In the genomic region with DNA sequence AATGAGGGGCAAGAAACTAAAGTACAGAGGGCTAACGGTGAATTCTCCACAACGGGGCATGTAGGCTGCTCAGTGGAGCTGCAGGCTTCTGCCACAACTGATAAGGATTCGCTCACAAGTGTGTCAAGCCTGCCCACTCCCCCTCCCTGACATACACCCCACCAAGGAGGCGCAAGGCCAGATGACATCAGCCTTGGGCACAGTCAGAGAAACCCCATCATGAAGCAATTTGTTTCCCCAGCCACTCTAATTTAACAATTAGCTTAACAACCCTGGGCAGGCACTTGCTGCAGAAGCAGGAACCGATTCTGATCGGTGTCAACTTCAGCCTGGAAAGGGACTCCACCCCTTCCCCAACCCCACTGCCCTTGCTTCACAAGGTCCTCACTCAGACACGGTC, we compare ENCODE assay signal across 10 mouse cellular contexts. TPM values are rescaled to one million over a fixed set of nuclear protein-coding genes. Genes with fewer than 3 reads are reported as not detected.
A peak's percentile ranks its signal among the peaks of the same experiment; 100 is the strongest.
DNase-seq lines count a peak whose midpoint lies in the region; ATAC-seq and TF ChIP-seq lines count a peak whose summit lies in the region.
"Had no signal": no experiment of that assay in that cellular context is flagged by ENCODE, and none has a peak within 500 bp of the region (broad histone marks: within the 10 kb centered on the region; RNA-seq: fewer than 3 reads in every experiment).

No protein-coding gene starts in this region.

- TF ChIP-seq CTCF in gastrocnemius, adult 2 months (IDR thresholded peaks at IDR 0.05) = no peak

- H3K4me2 ChIP-seq in heart, embryonic 12.5 days = peak overlapping the region; percentile 8; the same call in 1 of the 2 replicates
- H3K4me2 ChIP-seq in intestine, embryonic 15.5 days (replicated peaks) = no peak overlapping the region

- peak; percentile 64 for DNase-seq in gastrocnemius, adult 2 months
- no peak for DNase-seq in gastrocnemius, adult 8-10 months (ENCODE audit: low spot score in 2 of 2)
- peak; percentile 41 for DNase-seq in ovary, adult 18-20 months (ENCODE audit: low spot score)
- DNase-seq in ovary, postnatal 10 days (ENCODE audit: low spot score) = no peak
- DNase-seq in urinary bladder, adult 2 months (ENCODE audit: low spot score) = no peak
- DNase-seq in midbrain, embryonic 10.5 days (ENCODE audit: low spot score) = no peak

- ATAC-seq in heart, embryonic 12.5 days (ENCODE audit: insufficient number of reproducible peaks, low FRiP score) = no peak; the same call in 1 of the 2 replicates
- no peak for ATAC-seq in intestine, embryonic 15.5 days
- ATAC-seq: intestine, embryonic 16.5 days had no signal

- H3K9me3 ChIP-seq in heart, embryonic 12.5 days (replicated peaks) = no peaks in the 10 kb centered on the region
- no peaks in the 10 kb centered on the region for H3K9me3 ChIP-seq in intestine, embryonic 15.5 days
- no peaks in the 10 kb centered on the region for H3K9me3 ChIP-seq in midbrain, embryonic 10.5 days (replicated peaks)

- intact Hi-C loops in gastrocnemius, adult 2 months (cut with DNase I) = loop anchor here (10.0 kb wide), 1 partner anchor 170 kb away; no protein-coding TSS in a partner anchor

- H3K27me3 ChIP-seq in heart, embryonic 12.5 days (replicated peaks) = no peaks in the 10 kb centered on the region
- no peaks in the 10 kb centered on the region for H3K27me3 ChIP-seq in intestine, embryonic 15.5 days (replicated peaks)
- no peaks in the 10 kb centered on the region for H3K27me3 ChIP-seq in midbrain, embryonic 10.5 days (ENCODE audit: low read depth, poor library complexity, severe bottlenecking)

- H3K27ac ChIP-seq in gastrocnemius, adult 2 months = no peak overlapping the region
- peak overlapping the region; percentile 15; the same call in 1 of the 2 replicates for H3K27ac ChIP-seq in heart, embryonic 12.5 days (ENCODE audit: poor library complexity, severe bottlenecking)
- no peak overlapping the region for H3K27ac ChIP-seq in intestine, embryonic 15.5 days
- no peak overlapping the region for H3K27ac ChIP-seq in midbrain, embryonic 10.5 days (replicated peaks)

- 11% methylated on average over 7 of the region's 7 CpGs for WGBS in heart, embryonic 12.5 days
- WGBS in intestine, embryonic 15.5 days = 36% methylated on average over 7 of the region's 7 CpGs
- WGBS in midbrain, embryonic 10.5 days = 71% methylated on average over 7 of the region's 7 CpGs

- H3K4me1 ChIP-seq in heart, embryonic 12.5 days (replicated peaks) = peaks cover 29% of the 10 kb centered on the region
- 0 out of 2 replicates have a peak, but pooled peaks cover 4% of the 10 kb centered on the region for H3K4me1 ChIP-seq in intestine, embryonic 15.5 days (replicated peaks)
- peaks cover 11% of the 10 kb centered on the region; the same call in 1 of the 2 replicates for H3K4me1 ChIP-seq in midbrain, embryonic 10.5 days

- no peak overlapping the region for H3K4me3 ChIP-seq in gastrocnemius, adult 2 months
- no peak overlapping the region for H3K4me3 ChIP-seq in heart, embryonic 12.5 days
- H3K4me3 ChIP-seq in intestine, embryonic 15.5 days (replicated peaks) = no peak overlapping the region
- H3K4me3 ChIP-seq in midbrain, embryonic 10.5 days = no peak overlapping the region
- H3K4me3 ChIP-seq: erythroblast, embryonic 14.5 days had no signal

- H3K36me3 ChIP-seq in heart, embryonic 12.5 days = no peaks in the 10 kb centered on the region
- no peaks in the 10 kb centered on the region for H3K36me3 ChIP-seq in intestine, embryonic 15.5 days
- H3K36me3 ChIP-seq in midbrain, embryonic 10.5 days = no peaks in the 10 kb centered on the region

- H3K9ac ChIP-seq in heart, embryonic 12.5 days = 0 out of 2 replicates have a peak overlapping the region, but pooled peaks have one; percentile 2
- no peak overlapping the region for H3K9ac ChIP-seq in intestine, embryonic 15.5 days

RNA-seq across cellular contexts. Expression of a gene that starts 38.2 kb away (rescaled TPM):
- 10 to 100 TPM; 21.8 to 28.3 TPM for total RNA-seq in gastrocnemius, adult 2 months (2021)
- total RNA-seq in gastrocnemius, adult 8-10 months (2022) = 10 to 100 TPM; 19.2 to 20.8 (median 19.9) TPM
- 29.3 and 30.5 TPM in 2 replicates for polyA plus RNA-seq in heart, embryonic 12.5 days (2016; fragmentation: Nextera tagmentation; extraction: Ambion mirVana)
- polyA plus RNA-seq in urinary bladder, adult 2 months (2012; rRNA removed) = 8.4 and 11.4 TPM in 2 replicates
- 13.0 and 14.4 TPM in 2 replicates for polyA plus RNA-seq in intestine, embryonic 15.5 days (2015; fragmentation: Nextera tagmentation; extraction: Ambion mirVana)
- 11.3 and 16.8 TPM in 2 replicates for polyA plus RNA-seq in midbrain, embryonic 10.5 days (2016; fragmentation: Nextera tagmentation; extraction: Ambion mirVana)

Comparison
In these comparisons a context has a peak if more than half of its experiments do, and no peak if none do; other contexts are left out.
1. DNase-seq: peak in gastrocnemius, adult 2 months (single experiment) and ovary, adult 18-20 months (single experiment); none in gastrocnemius, adult 8-10 months (0 of 2), ovary, postnatal 10 days (single experiment), urinary bladder, adult 2 months (single experiment) and midbrain, embryonic 10.5 days (single experiment).